Mouse (Mus musculus) forebrain, postnatal 0 days (tissue): Measurements from ENCODE around the gene Cyp27b1. TPM values are rescaled to one million over a fixed set of nuclear protein-coding genes. Genes with fewer than 3 reads are reported as not detected.

Source experiments
- ATAC-seq: fragments of 200-750 bp; cut with Nextera tagmentation; 2 replicates; pipeline ENCODE4 v1.8.0; 2017; ENCODE audit warnings: mild to moderate bottlenecking, moderate library complexity
- DNase-seq: peaks from one replicate; pipeline ENCODE4 v3.0.0-alpha.2; 2015
- H3K27ac ChIP-seq: fragments of 300-500 bp; sonication (generic); 2 replicates; pipeline ENCODE4 v1.5.1; 2014; ENCODE audit warnings: low read depth, mild to moderate bottlenecking, antibody characterized with exemption, low read length, moderate library complexity, mixed read lengths
- H3K27me3 ChIP-seq: fragments of 300-500 bp; sonication (generic); 2 replicates; pipeline ENCODE4 v1.6.1; 2014; ENCODE audit warnings: mild to moderate bottlenecking, low read length, mixed read lengths; ENCODE audit not compliant: insufficient read depth
- H3K36me3 ChIP-seq: fragments of 300-500 bp; sonication (generic); 2 replicates; pipeline ENCODE4 v1.6.1; 2014; ENCODE audit warnings: mild to moderate bottlenecking, moderate library complexity; ENCODE audit not compliant: insufficient read depth
- H3K4me1 ChIP-seq: fragments of 300-500 bp; sonication (generic); 2 replicates; pipeline ENCODE4 v1.6.1; 2014; ENCODE audit warnings: antibody characterized with exemption; ENCODE audit not compliant: insufficient read depth
- H3K4me2 ChIP-seq: fragments of 300-500 bp; sonication (generic); 2 replicates; pipeline ENCODE4 v1.6.1; 2014; ENCODE audit warnings: low read depth, mild to moderate bottlenecking, moderate library complexity
- H3K4me3 ChIP-seq: fragments of 300-500 bp; sonication (generic); 2 replicates; pipeline ENCODE4 v1.5.1; 2014; ENCODE audit warnings: low read depth, low read length, mixed read lengths
- H3K9ac ChIP-seq: fragments of 300-500 bp; sonication (generic); 2 replicates; pipeline ENCODE4 v1.6.1; 2014; ENCODE audit warnings: mild to moderate bottlenecking
- H3K9me3 ChIP-seq: fragments of 300-500 bp; sonication (generic); 2 replicates; pipeline ENCODE4 v1.6.1; 2016; ENCODE audit warnings: low read length
- CTCF ChIP-seq: sonication (generic); IDR thresholded peaks from 2 replicates; pipeline ENCODE4 v1.5.1; 2016; ENCODE audit warnings: antibody characterized with exemption, control low read depth, low read depth
- WGBS: fragments of 180-500 bp; shearing (Covaris S2); extraction: QIAGEN DNeasy Blood & Tissue Kit; methylation state at CpG from one replicate; pipeline ENCODE4 v1.1.7; 2014; 5-methylcytosine and 5-hydroxymethylcytosine counted together
- polyA plus RNA-seq: library from polyadenylated mRNA; unstranded; fragments of >200 nt; fragmentation: Nextera tagmentation; extraction: Ambion mirVana; gene quantifications from 2 replicates; pipeline ENCODE4 v1.2.1, GENCODE M21; 2015
- total RNA-seq: library from RNA; depleted of rRNA; stranded (reverse); fragments of >200 nt; gene quantifications from 2 replicates; pipeline ENCODE4 v1.2.3, GENCODE M21; 2014

Gene Cyp27b1
- total and polyA plus RNA-seq, 2 experiments from 2014 or later, result 0.11 to 0.33 TPM

- 0 out of 2 replicates have a peak, but pooled peaks cover 3% of the 10 kb centered on the region for H3K4me1 ChIP-seq
- TF ChIP-seq CTCF, result no peak
- peak overlapping the region; percentile 14; the same call in 1 of the 2 replicates for H3K9ac ChIP-seq
- H3K36me3 ChIP-seq, result peaks cover 62% of the 10 kb centered on the region
- no peaks in the 10 kb centered on the region for H3K9me3 ChIP-seq
- peaks cover 4% of the 10 kb centered on the region; the same call in 1 of the 2 replicates for H3K27me3 ChIP-seq
- peak overlapping the region; percentile 41 for H3K4me2 ChIP-seq
- DNase-seq, result peak; percentile 60
- H3K4me3 ChIP-seq, result peak overlapping the region; percentile 18
- WGBS, result 9% methylated on average over 57 of the region's 57 CpGs
- peak; percentile 40 for ATAC-seq
- no peak overlapping the region for H3K27ac ChIP-seq
Observed at GRCm38 (mm10) chr10:127090560-127091411, 42.7 kb downstream of the Cyp27b1 start.

GRCm38 (mm10) chr10:127091507-127092396 lies 43.7 kb downstream of the Cyp27b1 start:
- peak overlapping the region; percentile 18 for H3K4me3 ChIP-seq
- TF ChIP-seq CTCF, result peak; percentile 31
- ATAC-seq, result peak; percentile 34
- peaks cover 4% of the 10 kb centered on the region; the same call in 1 of the 2 replicates for H3K27me3 ChIP-seq
- no peak for DNase-seq
- H3K4me1 ChIP-seq, result 0 out of 2 replicates have a peak, but pooled peaks cover 3% of the 10 kb centered on the region
- no peak overlapping the region for H3K27ac ChIP-seq
- H3K36me3 ChIP-seq, result peaks cover 68% of the 10 kb centered on the region
- 13% methylated on average over 49 of the region's 51 CpGs for WGBS
- peak overlapping the region; percentile 41 for H3K4me2 ChIP-seq
- no peaks in the 10 kb centered on the region for H3K9me3 ChIP-seq
- peak overlapping the region; percentile 14; the same call in 1 of the 2 replicates for H3K9ac ChIP-seq

GRCm38 (mm10) chr10:127092742-127093141 lies 44.7 kb downstream of the Cyp27b1 start:
- 0 out of 2 replicates have a peak, but pooled peaks cover 3% of the 10 kb centered on the region for H3K4me1 ChIP-seq
- peaks cover 65% of the 10 kb centered on the region for H3K36me3 ChIP-seq
- peaks cover 4% of the 10 kb centered on the region; the same call in 1 of the 2 replicates for H3K27me3 ChIP-seq
- no peak overlapping the region for H3K27ac ChIP-seq
- no peak overlapping the region for H3K9ac ChIP-seq
- H3K9me3 ChIP-seq, result no peaks in the 10 kb centered on the region
- H3K4me3 ChIP-seq, result no peak overlapping the region
- H3K4me2 ChIP-seq, result no peak overlapping the region
- DNase-seq (no peak), ATAC-seq (no peak)
- no peak for TF ChIP-seq CTCF
- 51% methylated on average over 4 of the region's 4 CpGs for WGBS

- Histone ChIP-seq H3K4me2 (no peak overlapping the region), H3K4me1 (0 out of 2 replicates have a peak, but pooled peaks cover 3% of the 10 kb centered on the region), H3K4me3 (no peak overlapping the region), H3K27me3 (peaks cover 4% of the 10 kb centered on the region; the same call in 1 of the 2 replicates), H3K36me3 (peaks cover 66% of the 10 kb centered on the region), H3K9ac (no peak overlapping the region), H3K9me3 (no peaks in the 10 kb centered on the region), H3K27ac (0 out of 2 replicates have a peak overlapping the region, but pooled peaks have one; percentile 29)
- TF ChIP-seq CTCF, result no peak
- DNase-seq (no peak), ATAC-seq (peak; percentile 9; the same call in 1 of the 2 replicates)
- 13% methylated on average over 7 of the region's 7 CpGs for WGBS
Observed at GRCm38 (mm10) chr10:127094382-127094802, 46.3 kb downstream of the Cyp27b1 start.

- H3K4me2 ChIP-seq, result no peak overlapping the region
- TF ChIP-seq CTCF, result peak; percentile 20; the same call in 1 of the 2 replicates
- no peaks in the 10 kb centered on the region for H3K4me1 ChIP-seq
- no peaks in the 10 kb centered on the region for H3K9me3 ChIP-seq
- WGBS, result 81% methylated on average over 20 of the region's 20 CpGs
- peaks cover 61% of the 10 kb centered on the region for H3K36me3 ChIP-seq
- no peak overlapping the region for H3K4me3 ChIP-seq
- H3K27ac ChIP-seq, result no peak overlapping the region
- DNase-seq (no peak), ATAC-seq (no peak)
- H3K9ac ChIP-seq, result no peak overlapping the region
- H3K27me3 ChIP-seq, result no peaks in the 10 kb centered on the region
Observed at GRCm38 (mm10) chr10:127098514-127098913, 50.5 kb downstream of the Cyp27b1 start.

GRCm38 (mm10) chr10:127099191-127099590 lies 51.1 kb downstream of the Cyp27b1 start:
- H3K4me2 ChIP-seq, result no peak overlapping the region
- H3K4me3 ChIP-seq, result no peak overlapping the region
- no peaks in the 10 kb centered on the region for H3K9me3 ChIP-seq
- no peak overlapping the region for H3K27ac ChIP-seq
- ATAC-seq (no peak), DNase-seq (no peak)
- H3K4me1 ChIP-seq, result no peaks in the 10 kb centered on the region
- no peak for TF ChIP-seq CTCF
- no peak overlapping the region for H3K9ac ChIP-seq
- H3K27me3 ChIP-seq, result no peaks in the 10 kb centered on the region
- H3K36me3 ChIP-seq, result peaks cover 57% of the 10 kb centered on the region
- 89% methylated on average over 10 of the region's 10 CpGs for WGBS
